Mouse (Mus musculus) intestine, postnatal 0 days (tissue): ENCODE data around the gene Slc6a12. TPM values are rescaled to one million over a fixed set of nuclear protein-coding genes. Genes with fewer than 3 reads are reported as not detected.

Experiments
- ATAC-seq: fragments of 200-750 bp; cut with Nextera tagmentation; 2 replicates; pipeline ENCODE4 v1.8.0; 2017; ENCODE audit warnings: mild to moderate bottlenecking, moderate TSS enrichment, moderate library complexity
- H3K27ac ChIP-seq: fragments of 300-500 bp; sonication (generic); 2 replicates; pipeline ENCODE4 v1.5.1; 2014; ENCODE audit warnings: mild to moderate bottlenecking, low read depth, low read length, moderate library complexity
- H3K27me3 ChIP-seq: fragments of 300-500 bp; sonication (generic); replicated peaks from 2 replicates; pipeline ENCODE4 v1.6.1; 2014; ENCODE audit warnings: low read length, mixed read lengths; ENCODE audit not compliant: control insufficient read depth, insufficient read depth
- H3K36me3 ChIP-seq: fragments of 300-500 bp; sonication (generic); 2 replicates; pipeline ENCODE4 v1.6.1; 2014; ENCODE audit warnings: mild to moderate bottlenecking, moderate library complexity; ENCODE audit not compliant: control insufficient read depth, insufficient read depth
- H3K4me1 ChIP-seq: fragments of 300-500 bp; sonication (generic); replicated peaks from 2 replicates; pipeline ENCODE4 v1.6.1; 2014; ENCODE audit warnings: antibody characterized with exemption, low read length, mixed read lengths; ENCODE audit not compliant: control insufficient read depth, insufficient read depth
- H3K4me2 ChIP-seq: fragments of 300-500 bp; sonication (generic); replicated peaks from 2 replicates; pipeline ENCODE4 v1.6.1; 2014; ENCODE audit warnings: low read depth, mild to moderate bottlenecking, moderate library complexity
- H3K4me3 ChIP-seq: fragments of 300-500 bp; sonication (generic); 2 replicates; pipeline ENCODE4 v1.5.1; 2014; ENCODE audit warnings: low read depth, low read length
- H3K9ac ChIP-seq: fragments of 300-500 bp; sonication (generic); 2 replicates; pipeline ENCODE4 v1.6.1; 2014; ENCODE audit warnings: mild to moderate bottlenecking, low read depth, low read length
- H3K9me3 ChIP-seq: fragments of 300-500 bp; sonication (generic); 2 replicates; pipeline ENCODE4 v1.6.1; 2016; ENCODE audit warnings: mixed run types; ENCODE audit not compliant: control insufficient read depth
- CTCF ChIP-seq: sonication (generic); IDR thresholded peaks from 2 replicates; pipeline ENCODE4 v1.5.1; 2016; ENCODE audit warnings: low read depth, mild to moderate bottlenecking, control low read depth, antibody characterized with exemption, moderate library complexity
- WGBS: fragments of 180-500 bp; shearing (Covaris S2); extraction: QIAGEN DNeasy Blood & Tissue Kit; methylation state at CpG from one replicate; pipeline ENCODE4 v1.1.7; 2014; 5-methylcytosine and 5-hydroxymethylcytosine counted together
- polyA plus RNA-seq: library from polyadenylated mRNA; unstranded; fragments of >200 nt; fragmentation: Nextera tagmentation; extraction: Ambion mirVana; gene quantifications from 2 replicates; pipeline ENCODE4 v1.2.1, GENCODE M21; 2015

Gene Slc6a12
- polyA plus RNA-seq, 1 experiment from 2014 or later, result 0.20 TPM

DNA sequence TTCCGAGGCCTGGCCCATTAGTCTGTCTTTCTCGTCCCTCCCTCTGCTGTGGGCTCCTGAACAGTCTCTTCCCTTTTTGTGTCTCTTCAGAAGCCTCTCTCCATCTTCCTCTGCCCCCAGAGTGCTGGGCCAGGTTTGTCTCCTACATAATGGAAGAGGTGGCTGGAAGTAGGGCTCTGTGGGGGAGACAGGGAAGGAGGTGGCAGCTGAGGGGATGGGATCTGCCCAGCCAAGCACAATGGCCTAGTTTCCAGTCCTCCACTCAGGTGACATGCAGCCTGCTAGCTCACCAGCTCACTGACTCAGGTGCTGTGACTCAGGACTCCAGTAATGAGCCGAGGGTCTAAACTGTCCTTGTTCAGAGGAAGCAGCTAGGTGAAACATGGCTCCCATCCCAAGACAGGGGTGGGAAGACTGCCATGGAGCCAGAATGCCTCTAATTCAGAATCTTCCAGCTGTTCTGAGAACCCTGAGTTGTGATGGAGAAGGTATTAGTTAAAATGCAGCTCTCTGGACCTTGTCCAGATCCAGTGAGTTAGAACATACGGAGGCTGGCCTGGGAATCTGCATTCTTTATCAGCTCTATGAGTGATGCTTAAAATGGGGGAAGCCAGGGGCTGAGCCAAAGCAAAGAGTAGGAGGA, 49.9 kb downstream of the Slc6a12 start:
- WGBS, result 78% methylated on average over 4 of the region's 4 CpGs
- no peak for TF ChIP-seq CTCF
- H3K27ac ChIP-seq, result no peak overlapping the region

GRCm38 (mm10) chr6:121401140-121401539, 58.3 kb downstream of the Slc6a12 start:
- H3K27ac ChIP-seq, result no peak overlapping the region
- no peaks in the 10 kb centered on the region for H3K9me3 ChIP-seq
- no peaks in the 10 kb centered on the region for H3K27me3 ChIP-seq
- no peak overlapping the region for H3K4me3 ChIP-seq
- 70% methylated on average over 6 of the region's 6 CpGs for WGBS
- H3K9ac ChIP-seq, result no peak overlapping the region
- H3K4me1 ChIP-seq, result no peaks in the 10 kb centered on the region
- H3K36me3 ChIP-seq, result no peaks in the 10 kb centered on the region
- ATAC-seq, result no peak
- H3K4me2 ChIP-seq, result no peak overlapping the region
- TF ChIP-seq CTCF, result no peak

More for the DNA sequence above, 49.9 kb downstream of the Slc6a12 start:
- H3K9ac ChIP-seq, result no peak overlapping the region
- no peaks in the 10 kb centered on the region for H3K36me3 ChIP-seq
- no peak for ATAC-seq
- no peaks in the 10 kb centered on the region for H3K4me1 ChIP-seq
- no peak overlapping the region for H3K4me2 ChIP-seq
- H3K9me3 ChIP-seq, result no peaks in the 10 kb centered on the region
- H3K4me3 ChIP-seq, result no peak overlapping the region
- H3K27me3 ChIP-seq, result no peaks in the 10 kb centered on the region

DNA sequence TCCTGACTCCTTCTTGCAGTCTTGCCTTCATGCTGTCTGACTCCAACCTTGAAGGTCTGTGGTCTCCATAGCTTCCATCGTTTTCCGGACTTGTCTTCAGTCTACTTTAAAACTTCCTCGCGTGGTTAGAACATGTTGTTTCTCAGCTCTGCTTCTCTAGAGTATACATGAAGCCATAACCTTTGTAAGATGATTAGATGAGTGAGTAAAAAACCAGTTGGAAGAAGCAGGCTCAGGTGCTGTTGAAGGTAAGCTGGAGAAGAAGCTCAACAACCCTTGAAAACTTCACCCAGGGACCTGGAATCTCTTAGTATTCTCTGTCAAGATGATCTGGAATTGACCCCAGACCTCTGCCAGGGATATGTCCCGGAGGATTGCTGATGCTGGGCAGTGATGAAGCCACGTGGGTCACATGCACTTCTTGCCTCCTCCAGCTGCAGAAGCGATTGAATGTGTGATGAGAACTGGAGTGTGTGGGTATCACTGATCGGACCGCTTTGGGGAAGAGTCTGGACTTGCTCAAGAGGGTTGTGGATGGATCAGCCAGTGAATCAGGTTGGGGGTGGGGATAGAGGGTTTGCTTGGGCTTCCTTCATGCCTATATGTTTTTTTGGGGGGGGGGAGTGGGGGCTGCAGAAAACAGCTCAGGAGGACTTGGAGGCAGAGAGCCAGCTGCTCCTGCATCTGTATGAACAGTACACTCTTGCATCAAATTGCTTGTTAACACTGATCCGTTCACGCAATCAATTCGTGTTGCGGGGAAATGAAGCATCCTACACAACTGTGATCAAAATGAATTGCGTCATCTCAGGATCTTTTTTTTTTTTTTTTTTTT, 59.2 kb downstream of the Slc6a12 start:
- no peaks in the 10 kb centered on the region for H3K36me3 ChIP-seq
- 78% methylated on average over 14 of the region's 14 CpGs for WGBS

GRCm38 (mm10) chr6:121402661-121403244, 59.9 kb downstream of the Slc6a12 start:
- Histone ChIP-seq H3K27ac (no peak overlapping the region), H3K36me3 (no peaks in the 10 kb centered on the region), H3K27me3 (no peaks in the 10 kb centered on the region), H3K4me3 (no peak overlapping the region), H3K4me1 (no peaks in the 10 kb centered on the region), H3K9ac (no peak overlapping the region), H3K9me3 (no peaks in the 10 kb centered on the region), H3K4me2 (no peak overlapping the region)
- WGBS, result 88% methylated on average over 8 of the region's 8 CpGs
- no peak for TF ChIP-seq CTCF
- ATAC-seq, result no peak

More for the DNA sequence above, 59.2 kb downstream of the Slc6a12 start:
- Histone ChIP-seq H3K9me3 (no peaks in the 10 kb centered on the region), H3K4me3 (no peak overlapping the region), H3K4me1 (no peaks in the 10 kb centered on the region), H3K4me2 (no peak overlapping the region), H3K9ac (no peak overlapping the region), H3K27me3 (no peaks in the 10 kb centered on the region), H3K27ac (no peak overlapping the region)
- TF ChIP-seq CTCF, result no peak
- ATAC-seq, result no peak

- Histone ChIP-seq H3K4me3 (no peak overlapping the region), H3K36me3 (no peaks in the 10 kb centered on the region), H3K27ac (no peak overlapping the region), H3K9me3 (no peaks in the 10 kb centered on the region), H3K27me3 (no peaks in the 10 kb centered on the region), H3K4me2 (no peak overlapping the region), H3K4me1 (no peaks in the 10 kb centered on the region), H3K9ac (no peak overlapping the region)
- no peak for TF ChIP-seq CTCF
- 91% methylated on average over 8 of the region's 8 CpGs for WGBS
- no peak for ATAC-seq
Observed at GRCm38 (mm10) chr6:121405311-121405710, 62.4 kb downstream of the Slc6a12 start.

DNA sequence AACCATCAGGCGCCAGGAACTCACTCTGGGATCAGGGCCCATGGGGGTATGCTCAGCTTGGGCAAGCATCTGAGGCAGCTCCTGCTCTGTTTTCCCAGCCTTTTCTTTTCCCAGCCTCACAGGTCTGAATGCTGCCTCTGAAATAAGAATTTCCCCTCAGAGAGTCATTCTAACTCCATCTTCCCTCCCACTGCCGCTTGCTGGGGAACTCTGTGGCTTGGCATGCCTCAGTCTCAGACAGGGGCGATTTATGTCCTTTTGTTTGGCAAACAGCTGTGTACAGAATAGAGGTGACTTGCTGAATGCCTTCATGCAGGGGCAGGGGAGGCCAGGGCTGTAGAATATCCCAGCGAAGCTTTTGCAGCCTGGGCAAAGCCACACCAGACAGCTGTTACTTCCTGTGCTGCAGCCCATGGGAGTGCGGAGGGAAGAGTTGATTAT, 64.7 kb downstream of the Slc6a12 start:
- peaks cover 8% of the 10 kb centered on the region for H3K27me3 ChIP-seq
- TF ChIP-seq CTCF, result no peak
- H3K9me3 ChIP-seq, result no peaks in the 10 kb centered on the region
- no peak overlapping the region for H3K27ac ChIP-seq
- H3K36me3 ChIP-seq, result no peaks in the 10 kb centered on the region
- no peak overlapping the region for H3K9ac ChIP-seq
- no peaks in the 10 kb centered on the region for H3K4me1 ChIP-seq
- H3K4me3 ChIP-seq, result no peak overlapping the region
- 43% methylated on average over 5 of the region's 5 CpGs for WGBS
- H3K4me2 ChIP-seq, result no peak overlapping the region
- no peak for ATAC-seq
